Mouse (Mus musculus): Measurements from ENCODE around the gene Rcl1. TPM values are rescaled to one million over a fixed set of nuclear protein-coding genes. Genes with fewer than 3 reads are reported as not detected.

Rcl1 gene
- total RNA-seq, 2 experiments from 2014 or later = 26.9 to 30.0 TPM

GRCm38 (mm10) chr19:29106261-29106660 lies 5.1 kb downstream of the Rcl1 start:
- no peak for DNase-seq (ENCODE audit: low spot score in 2 of 2)

- DNase-seq (ENCODE audit: low spot score in 2 of 2) = no peak
Measured at GRCm38 (mm10) chr19:29112662-29113061, 11.5 kb downstream of the Rcl1 start.

DNA sequence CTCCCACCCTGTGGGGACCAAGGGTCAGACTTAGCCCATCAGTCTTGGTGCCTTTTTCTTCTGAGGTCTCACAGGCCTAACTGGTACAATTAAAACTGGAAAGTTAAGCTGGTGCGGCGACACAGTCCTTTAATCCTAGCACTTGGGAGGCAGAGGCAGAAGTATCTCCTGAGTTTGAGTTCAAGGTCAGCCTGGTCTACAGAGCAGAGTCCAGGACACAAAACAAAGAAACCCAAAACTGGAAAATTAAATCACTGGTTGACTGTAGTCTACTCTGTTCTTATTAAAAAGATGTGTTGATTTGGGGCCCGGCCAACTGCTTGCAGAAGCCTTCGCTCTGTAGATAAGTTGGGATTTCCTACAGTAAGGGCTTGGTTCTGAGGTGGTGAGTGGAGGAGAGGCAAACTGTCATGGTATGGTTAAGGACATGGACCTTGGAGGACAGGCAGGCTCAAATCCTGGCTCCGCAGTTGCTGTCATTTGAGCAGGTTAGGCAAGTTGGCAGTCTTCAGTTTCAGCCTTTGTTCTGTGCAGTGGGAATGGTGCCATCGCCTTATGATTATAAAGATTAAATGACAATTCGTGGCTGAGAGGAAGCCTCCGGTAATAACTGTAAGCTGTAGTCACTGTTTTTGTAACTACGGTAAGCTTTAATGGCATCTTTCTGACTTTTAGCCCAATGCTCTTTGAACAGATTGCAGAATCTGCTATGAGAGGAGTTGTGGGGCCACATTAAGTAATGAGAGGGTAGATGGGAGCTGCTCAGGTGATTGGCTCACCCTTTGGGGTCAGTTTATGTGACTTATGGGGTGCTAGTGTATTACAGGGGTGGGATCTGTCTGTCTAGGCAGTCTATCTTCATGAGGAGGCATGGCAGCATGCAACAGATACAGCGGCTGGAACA lies 12.8 kb downstream of the Rcl1 start:
- DNase-seq (ENCODE audit: low spot score in 2 of 2) = no peak

DNA sequence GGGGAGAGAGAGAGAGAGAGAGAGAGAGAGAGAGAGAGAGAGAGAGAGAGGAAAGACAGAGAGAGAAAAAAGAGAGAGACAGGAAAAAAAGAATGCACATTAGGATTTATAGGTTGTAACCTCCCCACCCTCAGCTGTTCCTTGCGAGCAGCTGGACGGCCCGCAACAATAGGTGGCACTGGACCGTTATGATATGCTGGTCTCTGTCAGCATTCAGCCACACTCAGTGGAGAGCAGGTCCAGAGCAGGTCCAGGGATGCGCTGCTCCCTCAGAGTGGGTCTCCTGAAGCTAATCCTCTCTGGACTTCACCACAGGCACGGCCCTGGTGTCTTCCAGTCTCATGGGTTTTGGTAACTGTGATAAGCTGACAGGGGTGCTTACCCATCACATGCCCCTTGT lies 15.6 kb downstream of the Rcl1 start:
- no peak for DNase-seq (ENCODE audit: low spot score in 2 of 2)

DNA sequence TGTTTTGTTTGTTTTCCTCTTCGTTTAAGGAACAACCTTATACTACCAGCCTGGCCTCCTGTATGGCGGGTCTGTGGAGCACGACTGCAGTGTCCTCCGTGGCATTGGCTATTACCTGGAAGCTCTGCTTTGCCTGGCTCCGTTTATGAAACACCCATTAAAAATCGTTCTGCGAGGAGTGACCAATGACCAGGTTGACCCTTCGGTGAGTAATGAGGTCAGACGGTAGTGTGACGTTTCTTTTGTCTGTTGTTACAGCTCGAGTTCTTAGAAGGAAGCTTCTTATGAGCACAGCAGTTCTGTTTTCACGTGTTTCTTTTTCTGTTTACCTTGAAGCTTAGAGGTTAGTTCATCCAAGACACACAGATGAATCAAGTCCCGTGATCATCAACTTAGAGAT lies 17.0 kb downstream of the Rcl1 start:
- DNase-seq (ENCODE audit: low spot score in 2 of 2) = no peak

DNA sequence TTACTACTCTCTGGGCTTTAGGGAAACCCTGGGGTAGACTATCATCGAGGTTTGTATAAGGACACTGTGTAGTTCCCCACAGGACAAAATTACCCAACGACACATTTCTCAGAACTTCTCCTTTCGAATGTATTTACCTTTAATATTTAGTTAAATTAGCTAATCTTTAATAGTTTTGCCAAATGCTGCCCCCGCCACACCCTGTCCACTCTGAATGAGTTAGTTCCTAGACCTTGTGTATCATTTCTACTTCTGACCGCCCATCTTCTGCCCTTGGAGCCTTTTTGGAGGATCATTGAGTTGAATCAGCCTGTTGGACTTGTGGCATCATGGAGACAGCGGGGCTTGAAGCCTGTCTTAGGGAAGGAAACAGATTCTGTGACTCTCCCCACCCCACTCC lies 19.1 kb downstream of the Rcl1 start:
- DNase-seq (ENCODE audit: low spot score in 2 of 2) = no peak

DNA sequence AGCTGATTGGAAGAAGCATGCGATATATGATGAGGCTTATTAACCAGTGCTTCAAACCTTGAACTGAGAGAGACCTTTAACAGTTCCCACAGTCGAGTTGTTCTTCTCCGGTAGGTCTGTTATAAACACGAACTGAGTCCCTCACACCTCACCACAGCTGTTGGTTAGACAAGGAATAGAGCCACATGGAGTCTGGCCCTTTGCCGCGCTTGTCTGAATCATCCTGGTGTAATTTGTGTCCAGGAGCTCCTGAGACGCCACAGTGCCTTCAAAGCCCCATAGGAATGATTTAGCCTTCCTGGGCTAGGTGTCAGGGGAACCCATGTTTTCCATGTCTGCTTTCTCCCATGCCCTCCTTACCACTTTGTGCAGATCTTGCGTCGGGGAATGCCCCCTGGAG lies 20.2 kb downstream of the Rcl1 start:
- DNase-seq (ENCODE audit: low spot score in 2 of 2) = no peak

DNA sequence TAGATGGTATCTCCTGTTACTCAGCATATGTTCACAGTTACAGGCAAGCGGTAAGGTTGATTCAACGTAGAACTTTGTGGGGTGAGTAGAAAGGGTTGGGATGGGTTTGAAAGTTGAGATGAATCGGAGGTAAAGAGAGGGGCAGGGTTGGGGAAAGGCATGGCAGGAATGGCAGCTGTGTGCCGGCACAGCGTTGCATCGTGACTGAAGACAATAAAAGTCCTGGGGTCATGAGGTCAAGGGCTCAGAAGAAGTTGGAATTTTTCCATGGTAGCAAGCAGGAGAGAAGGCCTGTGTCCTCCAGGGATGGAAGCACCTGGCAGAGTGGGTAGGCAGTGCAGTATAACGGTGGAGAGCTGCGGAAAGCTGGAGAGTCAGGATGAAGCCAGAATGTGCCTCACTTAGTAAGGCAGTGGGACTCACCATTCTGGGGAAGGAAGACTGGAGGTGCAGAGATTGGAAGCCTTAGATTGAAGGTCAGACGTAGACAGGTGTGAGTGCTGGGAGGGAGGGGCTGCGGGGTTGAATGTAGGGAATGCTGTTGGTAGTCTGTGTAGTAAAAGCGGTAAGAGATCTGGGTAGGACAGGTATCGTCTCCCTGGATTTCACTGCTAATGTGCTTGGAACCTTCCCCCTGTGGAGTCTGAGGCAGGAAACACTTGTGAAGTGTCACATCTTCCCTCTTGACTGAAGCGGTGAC lies 23.9 kb downstream of the Rcl1 start:
- DNase-seq (ENCODE audit: low spot score in 2 of 2) = no peak

DNA sequence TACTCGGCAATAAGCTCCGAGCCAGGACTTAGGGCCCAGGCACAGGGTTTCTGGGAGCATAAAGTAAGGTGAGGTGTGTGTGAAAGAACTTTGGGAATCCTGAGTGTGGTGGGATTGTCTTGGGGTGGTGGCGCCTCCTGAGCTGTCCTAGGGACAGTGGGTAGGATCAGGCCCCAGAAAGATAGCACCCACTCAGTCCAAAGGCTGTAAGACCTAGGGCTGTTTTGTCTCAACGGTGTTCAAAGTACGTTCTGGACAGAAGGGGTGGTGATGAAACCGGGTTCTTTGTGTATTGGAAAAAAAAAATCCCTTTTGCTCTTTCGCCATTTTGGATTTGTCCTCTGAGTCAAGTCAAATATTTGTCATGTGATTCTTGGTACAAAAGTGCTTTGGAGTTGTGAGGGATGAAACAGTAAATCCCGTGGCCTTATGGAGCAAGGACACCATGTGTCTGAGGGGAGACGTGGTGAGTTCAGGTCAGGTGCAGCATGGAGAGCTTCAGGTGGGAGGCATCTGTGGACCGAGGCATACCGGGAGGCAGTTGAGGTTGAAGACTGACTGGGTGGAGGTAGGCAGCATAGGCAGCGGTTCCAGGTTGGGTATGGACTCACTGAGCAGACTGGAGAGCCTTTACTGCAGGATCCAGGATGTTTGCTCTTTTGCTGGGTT lies 25.3 kb downstream of the Rcl1 start:
- no peak for DNase-seq (ENCODE audit: low spot score in 2 of 2)

GRCm38 (mm10) chr19:29127331-29127730 lies 26.2 kb downstream of the Rcl1 start:
- DNase-seq (ENCODE audit: low spot score in 2 of 2) = no peak

- no peak for DNase-seq (ENCODE audit: low spot score in 2 of 2)
Measured at GRCm38 (mm10) chr19:29128217-29128616, 27.0 kb downstream of the Rcl1 start.

GRCm38 (mm10) chr19:29129551-29129950 lies 28.4 kb downstream of the Rcl1 start:
- DNase-seq (ENCODE audit: low spot score in 2 of 2) = no peak

- DNase-seq (ENCODE audit: low spot score in 2 of 2) = no peak
Measured at GRCm38 (mm10) chr19:29131171-29131570, 30.0 kb downstream of the Rcl1 start.

- DNase-seq (ENCODE audit: low spot score in 2 of 2) = no peak
Measured at GRCm38 (mm10) chr19:29134293-29134692, 33.1 kb downstream of the Rcl1 start.

DNA sequence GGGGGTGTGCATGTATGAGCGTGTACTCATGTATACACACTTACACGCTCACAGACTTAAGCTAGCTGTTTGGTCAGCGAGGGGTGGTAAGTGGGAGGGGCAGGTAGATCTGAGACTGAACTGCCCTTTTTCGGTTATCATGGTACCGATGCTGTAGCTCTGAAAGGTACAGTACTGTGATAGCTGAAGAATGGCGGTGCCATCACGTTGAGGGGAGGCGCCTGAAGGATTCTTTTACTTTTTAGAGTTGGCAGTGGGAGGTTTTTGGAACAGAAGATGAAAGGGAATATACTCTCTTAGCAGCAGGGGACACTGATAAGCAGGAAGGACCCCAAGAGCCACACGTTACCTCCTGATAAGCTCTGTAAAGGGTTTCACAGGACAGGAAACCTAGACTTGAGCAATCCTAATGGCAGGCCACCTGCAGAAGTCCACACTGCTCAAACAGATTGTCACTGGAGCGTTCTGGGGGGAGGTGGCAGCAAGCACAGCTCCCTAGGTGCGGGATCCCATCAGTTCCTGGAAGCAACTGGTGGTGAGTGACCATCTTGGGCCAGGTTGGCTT lies 34.1 kb downstream of the Rcl1 start:
- no peak for DNase-seq (ENCODE audit: low spot score in 2 of 2)

DNA sequence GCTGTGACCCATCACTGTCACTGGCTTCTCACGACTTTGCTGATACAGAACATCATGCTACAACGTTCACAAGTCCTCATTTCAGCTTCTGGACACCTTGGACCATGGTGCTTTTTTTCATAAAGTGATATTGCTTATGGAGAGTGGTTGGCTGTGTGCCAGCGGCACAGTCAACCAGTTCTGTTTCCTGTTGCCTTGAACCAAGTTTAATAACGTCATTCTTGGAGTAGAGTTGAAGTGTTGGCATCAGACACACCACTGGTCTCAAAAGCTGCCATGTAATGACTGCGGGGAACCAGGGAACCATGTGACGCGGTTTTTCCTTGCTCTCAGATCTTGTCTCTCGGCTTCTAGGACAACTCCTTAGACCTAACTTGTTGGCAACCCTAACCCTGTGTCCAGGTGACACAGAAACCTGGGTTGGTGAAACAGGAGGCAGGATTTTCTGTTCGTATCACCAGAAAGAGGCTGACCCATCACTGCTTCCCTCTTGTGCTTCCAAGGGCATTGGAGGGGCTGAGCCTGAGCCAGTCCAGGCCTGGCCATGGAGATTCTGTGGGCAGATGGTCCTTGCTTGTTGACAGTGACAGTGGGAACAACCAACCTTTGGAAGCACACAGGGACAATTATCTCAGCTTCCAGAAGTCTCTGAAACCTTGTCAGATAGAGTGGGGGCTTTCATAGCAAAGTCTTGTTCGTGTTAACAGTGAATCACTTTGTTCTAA lies 37.5 kb downstream of the Rcl1 start:
- DNase-seq (ENCODE audit: low spot score in 2 of 2) = no peak

DNA sequence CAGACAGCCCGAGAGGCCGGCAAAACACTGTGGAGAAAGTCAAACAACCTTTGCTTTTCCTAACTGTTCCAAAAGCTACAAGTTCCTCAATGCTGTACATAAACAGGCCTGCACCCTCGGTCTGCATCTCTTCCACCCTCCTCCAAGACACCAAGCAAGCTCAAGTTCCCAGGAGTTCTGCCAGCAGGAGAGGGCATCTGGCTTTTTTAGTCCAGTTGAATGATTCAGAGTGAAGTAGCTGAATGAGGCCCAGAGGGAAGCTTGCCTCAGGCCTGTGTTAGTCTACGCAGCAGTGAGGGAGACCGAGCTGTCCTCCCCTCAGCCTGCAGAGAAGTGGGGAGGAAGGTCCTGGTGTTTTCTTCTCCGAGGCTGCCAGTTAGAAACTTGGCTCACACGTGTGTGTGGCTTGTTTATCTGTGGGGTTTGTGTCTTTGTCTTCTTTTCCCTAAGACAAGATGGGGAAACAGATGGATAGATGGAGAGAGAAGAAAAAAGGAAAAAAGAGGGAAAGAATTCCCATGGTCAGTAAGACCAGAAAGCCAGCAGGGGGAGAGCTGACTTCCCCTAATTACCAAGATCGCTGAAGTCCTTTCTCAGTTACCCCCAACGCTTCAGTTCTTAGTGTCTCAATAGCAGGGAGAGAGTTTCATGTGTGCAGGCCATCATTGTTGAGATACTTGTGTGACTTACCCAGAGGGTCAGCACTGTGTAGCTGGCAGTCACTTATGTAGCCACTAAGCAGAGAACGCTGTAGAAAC lies 38.7 kb downstream of the Rcl1 start:
- no peak for DNase-seq (ENCODE audit: low spot score in 2 of 2)

DNA sequence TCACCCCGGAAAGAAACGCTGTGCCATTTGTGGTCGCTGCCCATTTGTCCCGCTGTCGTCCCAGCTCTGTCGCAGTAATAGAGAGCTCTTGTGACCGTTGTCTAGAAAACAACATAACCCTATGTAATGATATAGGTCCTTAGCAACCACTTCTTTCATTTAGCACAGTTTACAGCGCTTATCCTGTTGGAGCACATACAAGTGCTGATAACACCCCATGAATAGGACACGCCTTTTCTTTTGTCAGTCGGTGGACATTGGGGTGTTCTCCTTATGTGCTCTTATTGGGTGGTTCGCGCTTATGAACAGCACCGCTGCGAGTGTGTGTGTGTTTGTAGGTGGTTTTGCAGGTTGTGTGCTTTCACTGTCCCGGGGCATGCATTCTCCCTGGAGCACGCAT lies 39.8 kb downstream of the Rcl1 start:
- no peak for DNase-seq (ENCODE audit: low spot score in 2 of 2)

GRCm38 (mm10) chr19:29142307-29142706 lies 41.1 kb downstream of the Rcl1 start:
- no peak for DNase-seq (ENCODE audit: low spot score in 2 of 2)

- DNase-seq (ENCODE audit: low spot score in 2 of 2) = no peak
Measured at GRCm38 (mm10) chr19:29145421-29145820, 44.2 kb downstream of the Rcl1 start.
